Mouse (Mus musculus): ENCODE data around the gene Clcn7. TPM values are rescaled to one million over a fixed set of nuclear protein-coding genes. Genes with fewer than 3 reads are reported as not detected.
A peak's percentile ranks its signal among the peaks of the same experiment; 100 is the strongest.

Gene Clcn7
- polyA plus RNA-seq, 1 experiment from 2014 or later: 15.0 TPM

DNA sequence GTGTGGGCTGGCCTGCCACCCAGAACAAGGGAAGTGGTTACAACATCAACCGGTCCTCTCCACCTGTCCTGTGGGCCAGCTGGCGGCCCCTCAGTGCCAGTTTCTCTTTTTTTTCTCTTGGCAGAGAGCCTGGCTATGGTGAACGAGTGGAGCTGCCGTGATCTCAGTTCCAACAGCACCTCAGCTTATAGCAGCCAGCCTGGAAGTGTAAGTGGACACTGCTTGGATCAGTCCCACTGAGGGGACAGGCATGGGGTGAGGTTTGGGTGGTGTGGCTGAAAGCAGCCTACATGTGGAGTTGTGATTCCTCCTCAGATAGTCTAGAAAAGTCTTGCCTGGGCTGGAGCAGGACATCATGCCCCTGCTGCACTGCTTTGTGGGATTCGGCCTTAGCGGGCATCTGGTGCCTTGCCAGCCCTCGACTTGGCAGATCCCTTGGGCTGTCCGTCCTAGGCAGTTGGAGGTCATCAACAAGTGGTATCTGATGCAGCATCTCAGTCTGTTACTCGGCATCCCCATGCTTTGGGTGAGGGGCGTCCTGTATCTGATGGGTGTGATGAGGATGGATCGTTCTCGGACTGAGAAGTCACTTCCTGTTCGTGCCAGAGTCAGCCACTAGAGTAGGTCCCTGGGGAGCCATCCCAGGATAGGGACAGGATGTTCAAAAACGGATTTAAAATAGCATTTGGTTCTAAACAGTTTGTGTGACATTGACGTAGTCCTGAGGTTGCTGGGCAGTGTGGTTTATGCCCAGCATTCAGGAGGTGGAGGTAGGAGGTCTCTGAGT, 77.7 kb downstream of the Clcn7 start:
- peak; percentile 3 for DNase-seq (ENCODE audit: low spot score)

GRCm38 (mm10) chr17:25211705-25212104, 78.5 kb downstream of the Clcn7 start:
- DNase-seq (ENCODE audit: low spot score): no peak

Other genes starting within 250 kb of the Clcn7 start
- 109 and 112 TPM in 2 replicates for gene Nubp2, start 247.0 kb upstream of the Clcn7 start, polyA plus RNA-seq (2015; fragmentation: Nextera tagmentation; extraction: Ambion mirVana)
- gene Spsb3, start 246.7 kb upstream of the Clcn7 start, polyA plus RNA-seq (2015; fragmentation: Nextera tagmentation; extraction: Ambion mirVana): 89.2 and 97.8 TPM in 2 replicates
- 19.9 and 24.9 TPM in 2 replicates for gene Eme2, start 238.3 kb upstream of the Clcn7 start, polyA plus RNA-seq (2015; fragmentation: Nextera tagmentation; extraction: Ambion mirVana)
- 128 and 136 TPM in 2 replicates for gene Mrps34, start 238.3 kb upstream of the Clcn7 start, polyA plus RNA-seq (2015; fragmentation: Nextera tagmentation; extraction: Ambion mirVana)
- 47.7 and 57.2 TPM in 2 replicates for gene Nme3, start 236.9 kb upstream of the Clcn7 start, polyA plus RNA-seq (2015; fragmentation: Nextera tagmentation; extraction: Ambion mirVana)
- 15.3 and 18.3 TPM in 2 replicates for gene Mapk8ip3, start 196.4 kb upstream of the Clcn7 start, polyA plus RNA-seq (2015; fragmentation: Nextera tagmentation; extraction: Ambion mirVana)
- gene Jpt2, start 172.7 kb upstream of the Clcn7 start, polyA plus RNA-seq (2015; fragmentation: Nextera tagmentation; extraction: Ambion mirVana): 54.0 and 55.2 TPM in 2 replicates
- 4.7 and 5.4 TPM in 2 replicates for gene Cramp1l, start 117.6 kb upstream of the Clcn7 start, polyA plus RNA-seq (2015; fragmentation: Nextera tagmentation; extraction: Ambion mirVana)
- gene Ift140, start 117.3 kb upstream of the Clcn7 start, polyA plus RNA-seq (2015; fragmentation: Nextera tagmentation; extraction: Ambion mirVana): 10.6 and 11.7 TPM in 2 replicates
- 5.5 and 6.0 TPM in 2 replicates for gene Tmem204, start 49.8 kb upstream of the Clcn7 start, polyA plus RNA-seq (2015; fragmentation: Nextera tagmentation; extraction: Ambion mirVana)
- gene Telo2, start 17.4 kb upstream of the Clcn7 start, polyA plus RNA-seq (2015; fragmentation: Nextera tagmentation; extraction: Ambion mirVana): 19.2 and 19.8 TPM in 2 replicates
- gene Ptx4, start 12.6 kb upstream of the Clcn7 start, polyA plus RNA-seq (2015; fragmentation: Nextera tagmentation; extraction: Ambion mirVana): 0.12 TPM in 1 of 2 replicates, not detected in the other
- 0.07 and 0.10 TPM in 2 replicates for gene Ccdc154, start 29.1 kb downstream of the Clcn7 start, polyA plus RNA-seq (2015; fragmentation: Nextera tagmentation; extraction: Ambion mirVana)
- gene Gm38655, start 42.1 kb downstream of the Clcn7 start, polyA plus RNA-seq (2015; fragmentation: Nextera tagmentation; extraction: Ambion mirVana): 0.19 TPM in 1 of 2 replicates, not detected in the other
- 34.4 and 34.5 TPM in 2 replicates for gene BC003965, start 51.2 kb downstream of the Clcn7 start, polyA plus RNA-seq (2015; fragmentation: Nextera tagmentation; extraction: Ambion mirVana)
- 12.4 and 13.9 TPM in 2 replicates for gene Unkl, start 55.0 kb downstream of the Clcn7 start, polyA plus RNA-seq (2015; fragmentation: Nextera tagmentation; extraction: Ambion mirVana)
- 60.4 and 61.6 TPM in 2 replicates for gene Gnptg, start 106.7 kb downstream of the Clcn7 start, polyA plus RNA-seq (2015; fragmentation: Nextera tagmentation; extraction: Ambion mirVana)
- 73.5 and 74.0 TPM in 2 replicates for gene Tsr3, start 106.8 kb downstream of the Clcn7 start, polyA plus RNA-seq (2015; fragmentation: Nextera tagmentation; extraction: Ambion mirVana)
- 28.9 and 32.5 TPM in 2 replicates for gene Baiap3, start 123.0 kb downstream of the Clcn7 start, polyA plus RNA-seq (2015; fragmentation: Nextera tagmentation; extraction: Ambion mirVana)
- 772 and 787 TPM in 2 replicates for gene Ube2i, start 141.2 kb downstream of the Clcn7 start, polyA plus RNA-seq (2015; fragmentation: Nextera tagmentation; extraction: Ambion mirVana)
- gene Prss34, start 165.0 kb downstream of the Clcn7 start, polyA plus RNA-seq (2015; fragmentation: Nextera tagmentation; extraction: Ambion mirVana): 1.2 and 2.1 TPM in 2 replicates
- 0.30 TPM in 1 of 2 replicates, not detected in the other for gene Prss28, start 175.3 kb downstream of the Clcn7 start, polyA plus RNA-seq (2015; fragmentation: Nextera tagmentation; extraction: Ambion mirVana)
- gene Prss29, start 185.3 kb downstream of the Clcn7 start, polyA plus RNA-seq (2015; fragmentation: Nextera tagmentation; extraction: Ambion mirVana): 1.6 and 1.9 TPM in 2 replicates
- gene Tpsab1, start 212.2 kb downstream of the Clcn7 start, polyA plus RNA-seq (2015; fragmentation: Nextera tagmentation; extraction: Ambion mirVana): 0.30 and 0.40 TPM in 2 replicates
- gene Tpsb2, start 232.9 kb downstream of the Clcn7 start, polyA plus RNA-seq (2015; fragmentation: Nextera tagmentation; extraction: Ambion mirVana): 8.0 and 9.1 TPM in 2 replicates
- 0.36 and 0.52 TPM in 2 replicates for gene Tpsg1, start 235.9 kb downstream of the Clcn7 start, polyA plus RNA-seq (2015; fragmentation: Nextera tagmentation; extraction: Ambion mirVana)

All from thymus, postnatal 0 days (tissue).